Mouse (Mus musculus): ENCODE measurements at regions not wholly inside any gene's neighbourhood (a gene's known extent, or its start where the extent isn't known, plus 50 kb on each side); places are given as distances from the start of the nearest gene placed in this dataset.

GRCm38 (mm10) chr4:8957023-8957343 is 718.1 kb upstream of the Car8 start:
- 74% methylated on average over 5 of the region's 5 CpGs for WGBS
- H3K79me2 ChIP-seq (replicated peaks; ENCODE audit: control insufficient read depth, insufficient read depth, low read length): no peaks in the 10 kb centered on the region
- intact Hi-C loops (cut with DNase I): loop anchor here (10.0 kb wide), 1 partner anchor 138 kb away; no protein-coding TSS in a partner anchor
- no peak overlapping the region for H3K27ac ChIP-seq
- peaks cover 9% of the 10 kb centered on the region for H3K4me1 ChIP-seq (ENCODE audit: control insufficient read depth, insufficient read depth, low read length)
- H3K4me3 ChIP-seq: no peak overlapping the region
- no peak for DNase-seq
- TF ChIP-seq EP300 (IDR thresholded peaks at IDR 0.05; ENCODE audit: insufficient read depth, low read depth, low read length): no peak
- no peak for TF ChIP-seq POLR2A (IDR thresholded peaks at IDR 0.05; ENCODE audit: insufficient read depth, low read depth, low read length)
- no peak for TF ChIP-seq CTCF (IDR thresholded peaks at IDR 0.05)
- no peaks in the 10 kb centered on the region for H3K36me3 ChIP-seq (ENCODE audit: control insufficient read depth, insufficient read depth, low read length)
- no peaks in the 10 kb centered on the region for H3K27me3 ChIP-seq (ENCODE audit: control insufficient read depth, insufficient read depth, low read length)
- no peak overlapping the region for H3K9ac ChIP-seq (ENCODE audit: low read depth, low read length)

GRCm38 (mm10) chr4:8956312-8957022 is 717.6 kb upstream of the Car8 start:
- intact Hi-C loops (cut with DNase I): loop anchor here (10.0 kb wide), 1 partner anchor 138 kb away; no protein-coding TSS in a partner anchor
- no peak overlapping the region for H3K27ac ChIP-seq
- H3K27me3 ChIP-seq (ENCODE audit: control insufficient read depth, insufficient read depth, low read length): no peaks in the 10 kb centered on the region
- no peaks in the 10 kb centered on the region for H3K79me2 ChIP-seq (replicated peaks; ENCODE audit: control insufficient read depth, insufficient read depth, low read length)
- DNase-seq: no peak
- H3K4me1 ChIP-seq (ENCODE audit: control insufficient read depth, insufficient read depth, low read length): peaks cover 9% of the 10 kb centered on the region
- no peak overlapping the region for H3K4me3 ChIP-seq
- 71% methylated on average over 9 of the region's 9 CpGs for WGBS
- TF ChIP-seq POLR2A (IDR thresholded peaks at IDR 0.05; ENCODE audit: insufficient read depth, low read depth, low read length) (no peak), EP300 (IDR thresholded peaks at IDR 0.05; ENCODE audit: insufficient read depth, low read depth, low read length) (no peak), CTCF (IDR thresholded peaks at IDR 0.05) (no peak)
- H3K9ac ChIP-seq (ENCODE audit: low read depth, low read length): no peak overlapping the region
- H3K36me3 ChIP-seq (ENCODE audit: control insufficient read depth, insufficient read depth, low read length): no peaks in the 10 kb centered on the region

- WGBS: 67% methylated on average over 5 of the region's 5 CpGs
- Histone ChIP-seq H3K27ac (peak overlapping the region; percentile 80; the same call in 1 of the 2 replicates), H3K79me2 (replicated peaks; ENCODE audit: control insufficient read depth, insufficient read depth, low read length) (no peaks in the 10 kb centered on the region), H3K36me3 (ENCODE audit: control insufficient read depth, insufficient read depth, low read length) (no peaks in the 10 kb centered on the region), H3K27me3 (ENCODE audit: control insufficient read depth, insufficient read depth, low read length) (no peaks in the 10 kb centered on the region), H3K9ac (ENCODE audit: low read depth, low read length) (no peak overlapping the region), H3K4me3 (no peak overlapping the region), H3K4me1 (ENCODE audit: control insufficient read depth, insufficient read depth, low read length) (peaks cover 9% of the 10 kb centered on the region)
- intact Hi-C loops (cut with DNase I): loop anchor here (10.0 kb wide), 1 partner anchor 139 kb away; no protein-coding TSS in a partner anchor
- TF ChIP-seq EP300 (IDR thresholded peaks at IDR 0.05; ENCODE audit: insufficient read depth, low read depth, low read length): no peak
- TF ChIP-seq CTCF (IDR thresholded peaks at IDR 0.05): no peak
- TF ChIP-seq POLR2A (IDR thresholded peaks at IDR 0.05; ENCODE audit: insufficient read depth, low read depth, low read length): no peak
- DNase-seq: no peak
Measured at GRCm38 (mm10) chr4:8955306-8955705, 716.5 kb upstream of the Car8 start.

- intact Hi-C loops (cut with DNase I): loop anchor here (10.0 kb wide), 1 partner anchor 140 kb away; no protein-coding TSS in a partner anchor
- no peaks in the 10 kb centered on the region for H3K27me3 ChIP-seq (ENCODE audit: control insufficient read depth, insufficient read depth, low read length)
- peak overlapping the region; percentile 80 for H3K27ac ChIP-seq
- TF ChIP-seq CTCF (IDR thresholded peaks at IDR 0.05) (no peak), POLR2A (IDR thresholded peaks at IDR 0.05; ENCODE audit: insufficient read depth, low read depth, low read length) (peak; percentile 69; the same call in 1 of the 2 replicates), EP300 (IDR thresholded peaks at IDR 0.05; ENCODE audit: insufficient read depth, low read depth, low read length) (peak; percentile 79)
- peak; percentile 77 to 87 for DNase-seq
- H3K4me1 ChIP-seq (ENCODE audit: control insufficient read depth, insufficient read depth, low read length): peaks cover 9% of the 10 kb centered on the region
- H3K9ac ChIP-seq (ENCODE audit: low read depth, low read length): no peak overlapping the region; the same call in 1 of the 2 replicates
- H3K36me3 ChIP-seq (ENCODE audit: control insufficient read depth, insufficient read depth, low read length): no peaks in the 10 kb centered on the region
- 6% methylated on average over 10 of the region's 10 CpGs for WGBS
- no peaks in the 10 kb centered on the region for H3K79me2 ChIP-seq (replicated peaks; ENCODE audit: control insufficient read depth, insufficient read depth, low read length)
- H3K4me3 ChIP-seq: peak overlapping the region; percentile 1; the same call in 1 of the 2 replicates
Measured at GRCm38 (mm10) chr4:8954356-8954914, 715.6 kb upstream of the Car8 start.

GRCm38 (mm10) chr4:8953181-8953580 is 714.3 kb upstream of the Car8 start:
- H3K4me1 ChIP-seq (ENCODE audit: control insufficient read depth, insufficient read depth, low read length): peaks cover 9% of the 10 kb centered on the region
- no peak overlapping the region for H3K4me3 ChIP-seq
- no peak for DNase-seq
- no peaks in the 10 kb centered on the region for H3K36me3 ChIP-seq (ENCODE audit: control insufficient read depth, insufficient read depth, low read length)
- no peak overlapping the region for H3K9ac ChIP-seq (ENCODE audit: low read depth, low read length)
- H3K27ac ChIP-seq: no peak overlapping the region; the same call in 1 of the 2 replicates
- TF ChIP-seq CTCF (IDR thresholded peaks at IDR 0.05) (no peak), POLR2A (IDR thresholded peaks at IDR 0.05; ENCODE audit: insufficient read depth, low read depth, low read length) (no peak), EP300 (IDR thresholded peaks at IDR 0.05; ENCODE audit: insufficient read depth, low read depth, low read length) (no peak)
- H3K79me2 ChIP-seq (replicated peaks; ENCODE audit: control insufficient read depth, insufficient read depth, low read length): no peaks in the 10 kb centered on the region
- WGBS: 72% methylated on average over 7 of the region's 7 CpGs
- intact Hi-C loops (cut with DNase I): loop anchor here (10.0 kb wide), 1 partner anchor 142 kb away; no protein-coding TSS in a partner anchor
- H3K27me3 ChIP-seq (ENCODE audit: control insufficient read depth, insufficient read depth, low read length): no peaks in the 10 kb centered on the region

GRCm38 (mm10) chr4:8949951-8950350 is 711.1 kb upstream of the Car8 start:
- Histone ChIP-seq H3K79me2 (replicated peaks; ENCODE audit: control insufficient read depth, insufficient read depth, low read length) (no peaks in the 10 kb centered on the region), H3K36me3 (ENCODE audit: control insufficient read depth, insufficient read depth, low read length) (no peaks in the 10 kb centered on the region), H3K4me3 (no peak overlapping the region), H3K27me3 (ENCODE audit: control insufficient read depth, insufficient read depth, low read length) (no peaks in the 10 kb centered on the region), H3K27ac (no peak overlapping the region), H3K4me1 (ENCODE audit: control insufficient read depth, insufficient read depth, low read length) (peaks cover 9% of the 10 kb centered on the region), H3K9ac (ENCODE audit: low read depth, low read length) (no peak overlapping the region)
- DNase-seq: no peak
- intact Hi-C loops (cut with DNase I): loop anchor here (10.0 kb wide), 1 partner anchor 145 kb away; no protein-coding TSS in a partner anchor
- TF ChIP-seq POLR2A (IDR thresholded peaks at IDR 0.05; ENCODE audit: insufficient read depth, low read depth, low read length) (no peak), CTCF (IDR thresholded peaks at IDR 0.05) (no peak), EP300 (IDR thresholded peaks at IDR 0.05; ENCODE audit: insufficient read depth, low read depth, low read length) (no peak)
- WGBS: 68% methylated on average over 4 of the region's 4 CpGs
